Mouse (Mus musculus) MEL (cell line): ENCODE measurements around the gene Smim13. TPM values are rescaled to one million over a fixed set of nuclear protein-coding genes. Genes with fewer than 3 reads are reported as not detected.
A peak's percentile ranks its signal among the peaks of the same experiment; 100 is the strongest.
"Not testable (repeated sequence)": the region's sequence is repeated elsewhere in the genome, so short reads cannot be mapped to it uniquely, and the experiment has no call there.

Experiments
- DNase-seq: peaks from one replicate; pipeline ENCODE4 v3.0.0; 2011; ENCODE audit warnings: low read depth, low spot score
- H3K27ac ChIP-seq: 2 replicates; pipeline ENCODE4 v1.5.1; 2012; ENCODE audit warnings: low read depth, mild to moderate bottlenecking, control low read depth, low read length, moderate library complexity; ENCODE audit not compliant: control insufficient read depth
- H3K27me3 ChIP-seq, 2 experiments: fragments of 150-350 bp in 1 of 2; sonication (generic) in 1 of 2; 2 replicates each; pipeline ENCODE4 v1.6.1; 2012; ENCODE audit warnings: low read length in 2 of 2, mild to moderate bottlenecking in 2 of 2, improper control_type of control experiment in 1 of 2, moderate library complexity in 1 of 2; ENCODE audit not compliant: insufficient read depth in 2 of 2, control insufficient read depth in 1 of 2
- H3K36me3 ChIP-seq, 2 experiments: 2 replicates each; pipeline ENCODE4 v1.6.1; 2012 to 2014; ENCODE audit warnings: low read length in 2 of 2, improper control_type of control experiment in 1 of 2, inconsistent platforms in 1 of 2, mild to moderate bottlenecking in 1 of 2; ENCODE audit not compliant: insufficient read depth in 2 of 2, control insufficient read depth in 1 of 2
- H3K4me1 ChIP-seq, 2 experiments: fragments of 150-350 bp in 1 of 2; sonication (generic) in 1 of 2; 2 replicates each; pipeline ENCODE4 v1.6.1; 2012; ENCODE audit warnings: low read length in 2 of 2, improper control_type of control experiment in 1 of 2, mild to moderate bottlenecking in 1 of 2; ENCODE audit not compliant: insufficient read depth in 2 of 2, control insufficient read depth in 1 of 2
- H3K4me3 ChIP-seq, 2 experiments: fragments of 150-350 bp in 1 of 2; sonication (generic) in 1 of 2; 2 replicates each; pipeline ENCODE4 v1.5.1; 2012; ENCODE audit warnings: low read depth in 2 of 2, low read length in 2 of 2, mild to moderate bottlenecking in 2 of 2, moderate library complexity in 2 of 2, control low read depth in 1 of 2, improper control_type of control experiment in 1 of 2; ENCODE audit not compliant: control insufficient read depth in 1 of 2, insufficient read depth in 1 of 2
- H3K79me2 ChIP-seq: 2 replicates; pipeline ENCODE4 v1.6.1; 2012; ENCODE audit warnings: mild to moderate bottlenecking, low read length, moderate library complexity; ENCODE audit not compliant: control insufficient read depth, poor library complexity, insufficient read depth
- H3K9ac ChIP-seq: 2 replicates; pipeline ENCODE4 v1.6.1; 2012; ENCODE audit warnings: low read depth, mild to moderate bottlenecking, control low read depth, low read length, moderate library complexity; ENCODE audit not compliant: control insufficient read depth, poor library complexity, severe bottlenecking
- H3K9me3 ChIP-seq: fragments of 150-350 bp; sonication (generic); replicated peaks from 2 replicates; pipeline ENCODE4 v1.6.1; 2012; ENCODE audit warnings: mild to moderate bottlenecking, low read length, improper control_type of control experiment, moderate library complexity; ENCODE audit not compliant: insufficient read depth
- BHLHE40 ChIP-seq: IDR thresholded peaks from 2 replicates; pipeline ENCODE4 v1.6.1; 2012; ENCODE audit warnings: low read depth, mild to moderate bottlenecking, inconsistent platforms, low read length, improper control_type of control experiment, borderline replicate concordance
- CHD1 ChIP-seq: IDR thresholded peaks from 2 replicates; pipeline ENCODE4 v1.6.1; 2012; ENCODE audit warnings: low read depth, mild to moderate bottlenecking, inconsistent platforms, low read length, improper control_type of control experiment
- E2F4 ChIP-seq: IDR thresholded peaks from 2 replicates; pipeline ENCODE4 v1.6.1; 2011; ENCODE audit warnings: low read depth, low read length, improper control_type of control experiment, borderline replicate concordance
- EP300 ChIP-seq, 2 experiments: IDR thresholded peaks; 2 replicates each; pipeline ENCODE4 v1.6.1; 2011; ENCODE audit warnings: improper control_type of control experiment in 2 of 2, low read length in 2 of 2, low read depth in 1 of 2, mild to moderate bottlenecking in 1 of 2
- ETS1 ChIP-seq: IDR thresholded peaks from 2 replicates; pipeline ENCODE4 v1.6.1; 2012; ENCODE audit warnings: low read depth, mild to moderate bottlenecking, inconsistent platforms, low read length, improper control_type of control experiment, moderate library complexity
- HCFC1 ChIP-seq: IDR thresholded peaks from 2 replicates; pipeline ENCODE4 v1.6.1; 2012; ENCODE audit warnings: low read depth, mild to moderate bottlenecking, inconsistent platforms, low read length, improper control_type of control experiment, moderate library complexity
- JUND ChIP-seq: IDR thresholded peaks from 2 replicates; pipeline ENCODE4 v1.6.1; 2011; ENCODE audit warnings: low read depth, mild to moderate bottlenecking, improper control_type of control experiment, low read length
- MAX ChIP-seq: IDR thresholded peaks from 2 replicates; pipeline ENCODE4 v1.6.1; 2011; ENCODE audit warnings: low read length, improper control_type of control experiment
- MXI1 ChIP-seq: IDR thresholded peaks from 2 replicates; pipeline ENCODE4 v1.6.1; 2011; ENCODE audit warnings: mild to moderate bottlenecking, low read depth, low read length, improper control_type of control experiment
- MYB ChIP-seq: IDR thresholded peaks from 2 replicates; pipeline ENCODE4 v1.6.1; 2011; ENCODE audit warnings: mild to moderate bottlenecking, low read depth, low read length, improper control_type of control experiment
- MYC ChIP-seq: IDR thresholded peaks from 2 replicates; pipeline ENCODE4 v1.6.1; 2011; ENCODE audit warnings: low read depth, mild to moderate bottlenecking, low read length, improper control_type of control experiment, moderate library complexity
- NELFE ChIP-seq: IDR thresholded peaks from 2 replicates; pipeline ENCODE4 v1.6.1; 2011; ENCODE audit warnings: low read depth, low read length, improper control_type of control experiment
- POLR2A ChIP-seq, 2 experiments: IDR thresholded peaks; 2 replicates each; pipeline ENCODE4 v1.6.1; 2011 to 2012; ENCODE audit warnings: low read length in 2 of 2, mild to moderate bottlenecking in 2 of 2, control low read depth in 1 of 2, improper control_type of control experiment in 1 of 2, low read depth in 1 of 2, moderate library complexity in 1 of 2; ENCODE audit not compliant: control insufficient read depth in 1 of 2, insufficient read depth in 1 of 2, poor library complexity in 1 of 2
- SIN3A ChIP-seq: IDR thresholded peaks from 2 replicates; pipeline ENCODE4 v1.6.1; 2012; ENCODE audit warnings: low read length, improper control_type of control experiment, inconsistent platforms
- TBP ChIP-seq: IDR thresholded peaks from 2 replicates; pipeline ENCODE4 v1.8.0; 2011; ENCODE audit warnings: low read depth, low read length, improper control_type of control experiment
- ZKSCAN1 ChIP-seq: IDR thresholded peaks from 2 replicates; pipeline ENCODE4 v1.6.1; 2012; ENCODE audit warnings: low read depth, mild to moderate bottlenecking, inconsistent platforms, low read length, improper control_type of control experiment, moderate library complexity
- ZNF384 ChIP-seq: IDR thresholded peaks from 2 replicates; pipeline ENCODE4 v1.6.1; 2012; ENCODE audit warnings: low read depth, mild to moderate bottlenecking, inconsistent platforms, low read length, improper control_type of control experiment
- polyA plus RNA-seq, 2 experiments: library from polyadenylated mRNA; stranded (reverse) in 1 of 2; unstranded in 1 of 2; fragments of >175 nt in 1 of 2; fragments of >200 nt in 1 of 2; gene quantifications; 2 replicates each; pipeline versions ENCODE4 v1.2.1 to v1.2.4; 2012; ENCODE audit warnings: low replicate concordance in 2 of 2, low read depth in 1 of 2; ENCODE audit not compliant: insufficient read length in 2 of 2, insufficient read depth in 1 of 2, missing spikeins in 1 of 2
- total RNA-seq: library from RNA; depleted of rRNA; stranded (reverse); fragments of 300-350 nt; gene quantifications from 2 replicates; pipeline ENCODE4 v1.2.3, GENCODE M21; 2012

The Smim13 gene
- total and polyA plus RNA-seq, 3 experiments: 11.1 to 13.1 TPM; not detected in 1

GRCm38 (mm10) chr13:41250318-41250981 lies 806 bp downstream of the Smim13 start:
- peaks cover 15% of the 10 kb centered on the region for H3K79me2 ChIP-seq
- peak overlapping the region; percentile 93 to 99 for H3K4me3 ChIP-seq
- peaks cover 0 to 8% of the 10 kb centered on the region in 2 experiments; a peak in 1 of 4 replicates for H3K4me1 ChIP-seq
- H3K9ac ChIP-seq: peak overlapping the region; percentile 89
- peak; percentile 61 for DNase-seq
- TF ChIP-seq TBP (no peak), MXI1 (peak; percentile 80; the same call in 1 of the 2 replicates), ZKSCAN1 (no peak), SIN3A (peak; percentile 59; the same call in 1 of the 2 replicates), EP300 (IDR thresholded peaks at IDR 0.05; ENCODE audit: low read depth in 1 of 2, low read length in 2 of 2) (peak in 1 of 2 experiments; percentile 61; a peak in 2 of 4 replicates), ETS1 (0 out of 2 replicates have a peak, but pooled peaks have one; percentile 31), NELFE (no peak), CHD1 (no peak), BHLHE40 (peak; percentile 29; the same call in 1 of the 2 replicates), ZNF384 (peak; percentile 95), JUND (no peak), E2F4 (no peak), MYB (peak; percentile 73), MAX (peak; percentile 3)
- H3K27ac ChIP-seq: peak overlapping the region; percentile 66
- H3K9me3 ChIP-seq: no peaks in the 10 kb centered on the region
- peaks cover 0 to 7% of the 10 kb centered on the region in 2 experiments for H3K36me3 ChIP-seq
- H3K27me3 ChIP-seq: no peaks in the 10 kb centered on the region

- peak; percentile 81 for TF ChIP-seq TBP
- H3K9ac ChIP-seq, H3K36me3 ChIP-seq, H3K27ac ChIP-seq, H3K27me3 ChIP-seq, H3K4me1 ChIP-seq, H3K9me3 ChIP-seq: not testable (repeated sequence)
- Histone ChIP-seq H3K4me3 (peak overlapping the region in 1 of 2 experiments; percentile 99; a peak in 2 of 4 replicates), H3K79me2 (peaks cover 16% of the 10 kb centered on the region)
- peak; percentile 20 for DNase-seq
Observed at GRCm38 (mm10) chr13:41251232-41251631, 1.6 kb downstream of the Smim13 start.

- Histone ChIP-seq H3K4me3 (no peak overlapping the region), H3K9ac (no peak overlapping the region), H3K79me2 (peaks cover 16% of the 10 kb centered on the region), H3K27me3 (no peaks in the 10 kb centered on the region), H3K27ac (no peak overlapping the region), H3K9me3 (no peaks in the 10 kb centered on the region), H3K4me1 (peaks cover 0 to 8% of the 10 kb centered on the region in 2 experiments; a peak in 1 of 4 replicates), H3K36me3 (peaks cover 0 to 8% of the 10 kb centered on the region in 2 experiments)
- DNase-seq: peak; percentile 14
- TF ChIP-seq E2F4 (no peak), MYC (no peak), HCFC1 (no peak), POLR2A (IDR thresholded peaks at IDR 0.05; ENCODE audit: control insufficient read depth in 1 of 2, insufficient read depth in 1 of 2, low read depth in 1 of 2, low read length in 2 of 2, poor library complexity in 1 of 2) (no peak), ZNF384 (no peak)
Observed at GRCm38 (mm10) chr13:41251667-41252066, 2.0 kb downstream of the Smim13 start.
